Mouse (Mus musculus): Measurements from ENCODE around the gene Cebpb.

- TF ChIP-seq CTCF (IDR thresholded peaks at IDR 0.05; ENCODE audit: borderline replicate concordance, extremely low read depth, insufficient read depth, insufficient read length) (no peak), POLR2A (IDR thresholded peaks at IDR 0.05; ENCODE audit: borderline replicate concordance, extremely low read depth, insufficient read depth, insufficient read length, poor library complexity, severe bottlenecking) (no peak)
Measured at GRCm38 (mm10) chr2:167654911-167655600, 33.7 kb upstream of the Cebpb start.

All from brain, embryonic 14.5 days (tissue).